Mouse (Mus musculus) kidney, adult 8-10 months (tissue): ENCODE measurements around the gene Fam189a2.

Experiments
- DNase-seq, 2 experiments: peaks; one replicate each; pipeline ENCODE4 v3.0.0; 2022

Gene Fam189a2

GRCm38 (mm10) chr19:24024667-24025066 is 6.2 kb downstream of the Fam189a2 start:
- DNase-seq = no peak

GRCm38 (mm10) chr19:24024131-24024530 is 6.7 kb downstream of the Fam189a2 start:
- no peak for DNase-seq

DNA sequence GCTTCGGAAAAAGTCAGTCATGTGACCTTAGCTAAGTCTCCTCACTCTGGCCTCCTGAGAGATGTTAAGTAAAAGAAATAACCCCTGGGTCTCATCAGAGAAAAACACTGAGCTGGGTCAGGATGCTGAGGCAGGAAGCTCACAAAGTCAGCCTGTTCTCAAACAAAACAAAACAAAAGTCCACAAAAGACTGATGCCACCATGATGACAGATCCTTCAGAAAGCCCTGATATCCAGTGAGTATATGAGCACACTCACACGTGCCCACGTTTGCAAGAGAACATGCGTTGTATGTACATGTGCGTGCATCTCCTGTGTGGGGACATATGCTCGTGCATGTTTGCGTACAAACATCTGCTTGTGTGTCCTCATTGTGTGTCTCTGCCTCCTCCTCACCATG is 7.5 kb downstream of the Fam189a2 start:
- no peak for DNase-seq

DNA sequence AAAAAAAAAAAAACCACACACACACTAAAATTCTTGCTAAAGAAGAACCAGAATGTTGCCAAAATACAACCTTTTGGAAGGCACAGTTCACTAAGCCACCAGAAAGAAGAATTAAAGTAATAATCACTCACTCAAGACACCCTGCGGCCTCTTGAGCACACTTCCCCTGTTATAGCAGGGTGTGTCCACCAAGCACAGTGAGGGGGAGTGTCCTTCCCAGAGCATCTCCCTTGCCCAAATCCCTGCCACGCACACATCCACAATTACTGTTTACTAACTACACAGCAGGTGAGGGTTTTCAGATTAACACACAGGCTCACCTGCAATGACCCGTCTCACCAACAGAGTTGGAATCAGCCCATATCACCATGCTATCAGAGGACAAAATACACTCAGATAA is 8.0 kb downstream of the Fam189a2 start:
- DNase-seq = no peak

- no peak for DNase-seq
Measured at GRCm38 (mm10) chr19:24022301-24022700, 8.5 kb downstream of the Fam189a2 start.

- no peak for DNase-seq
Measured at GRCm38 (mm10) chr19:24020736-24021135, 10.1 kb downstream of the Fam189a2 start.

DNA sequence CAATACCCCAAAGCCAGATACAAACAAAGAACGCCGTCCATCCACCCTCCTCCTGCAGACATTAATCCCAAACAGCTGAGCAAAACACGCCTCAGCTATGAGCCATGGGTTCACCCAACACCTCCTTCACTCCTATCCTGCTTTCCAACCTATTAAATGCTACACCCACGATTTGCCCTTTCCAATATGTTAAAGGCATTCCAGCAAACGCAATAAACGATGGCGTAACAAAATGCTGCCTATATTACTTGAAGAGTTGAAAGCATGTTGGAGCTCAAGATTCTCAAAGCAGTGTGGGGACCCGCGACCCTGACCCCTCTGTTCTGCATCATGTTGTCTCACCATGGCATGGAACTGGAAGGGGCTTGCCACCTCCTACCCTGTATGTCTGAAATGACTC is 11.2 kb downstream of the Fam189a2 start:
- no peak for DNase-seq

DNA sequence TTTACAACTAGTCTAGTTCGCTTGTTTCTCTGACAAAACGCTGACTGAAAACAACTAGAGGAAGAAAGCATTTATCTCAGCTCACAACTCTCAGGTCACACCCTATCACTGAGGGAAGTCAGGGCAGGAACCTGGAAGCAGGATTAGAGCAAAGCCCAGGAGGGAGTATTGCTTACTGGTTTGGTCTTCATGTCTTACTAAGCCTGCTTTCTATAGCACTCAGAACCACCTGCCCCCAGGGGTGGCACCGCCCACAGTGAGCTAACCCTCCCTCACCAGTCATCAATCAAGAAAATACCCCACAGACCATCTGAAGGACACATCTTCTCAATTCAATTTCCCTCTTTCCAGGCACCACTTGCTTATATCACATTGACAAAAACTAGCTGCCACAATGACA is 12.4 kb downstream of the Fam189a2 start:
- no peak for DNase-seq

- no peak for DNase-seq
Measured at GRCm38 (mm10) chr19:24017892-24018291, 12.9 kb downstream of the Fam189a2 start.

DNA sequence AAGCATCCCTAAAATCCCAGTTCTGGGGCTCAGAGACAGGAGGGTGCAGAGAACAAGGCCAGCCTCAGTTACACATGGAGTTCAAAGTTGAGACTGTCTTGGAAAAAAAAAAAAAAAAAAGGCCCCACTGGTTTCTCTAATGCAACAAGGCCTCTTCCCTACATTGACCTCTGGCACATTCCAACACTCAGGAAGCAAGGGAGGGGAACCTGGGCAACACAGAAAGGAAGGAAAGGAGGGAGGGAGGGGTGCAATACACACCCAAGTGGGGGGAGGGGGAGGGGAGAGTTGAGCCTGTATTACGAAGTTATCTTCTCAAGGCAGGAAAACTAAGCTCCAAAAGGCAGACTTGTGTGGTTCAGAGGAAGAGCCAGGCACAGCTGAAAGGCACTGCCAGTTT is 13.4 kb downstream of the Fam189a2 start:
- peak; percentile 48 to 69 for DNase-seq

- DNase-seq = peak in 1 of 2 experiments; percentile 33
Measured at GRCm38 (mm10) chr19:24016706-24017386, 14.0 kb downstream of the Fam189a2 start.

DNA sequence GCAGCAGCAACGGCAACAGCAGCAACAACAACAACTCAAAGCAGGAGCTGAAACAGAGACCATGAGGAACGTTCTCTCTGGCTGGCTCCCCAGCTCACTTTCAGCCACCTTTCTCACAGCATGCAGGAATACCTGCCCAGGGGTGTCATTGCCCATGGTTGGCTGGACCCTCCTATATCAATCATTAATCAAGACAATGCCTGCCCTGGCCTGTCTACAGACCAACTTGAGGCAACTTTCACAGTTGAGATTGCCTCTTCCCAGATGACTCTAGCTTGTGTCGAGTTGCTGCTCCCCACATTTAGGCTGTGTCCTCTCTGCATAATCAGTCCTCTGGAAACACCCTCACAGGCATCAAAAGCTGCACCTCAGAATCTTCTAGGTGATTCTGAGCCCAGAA is 17.6 kb downstream of the Fam189a2 start:
- DNase-seq = no peak

DNA sequence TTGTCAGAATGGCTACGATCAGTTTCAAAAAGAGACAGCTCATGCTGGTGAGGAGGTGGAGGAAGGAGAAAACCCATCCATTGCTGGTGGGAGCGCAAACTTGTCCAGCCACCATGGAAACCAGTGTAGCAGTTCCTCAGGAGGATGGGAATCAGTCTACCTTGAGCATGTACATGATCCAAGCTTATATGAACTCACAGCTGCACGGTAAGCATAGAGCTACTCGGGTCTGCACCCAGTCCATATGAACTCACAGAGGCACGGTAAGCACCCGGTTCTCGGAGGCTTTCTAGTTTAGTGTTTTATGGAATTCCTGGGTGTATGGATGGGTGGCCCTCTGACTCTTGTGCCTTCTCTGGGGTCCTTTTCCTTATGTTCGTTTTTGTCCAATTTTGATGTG is 18.3 kb downstream of the Fam189a2 start:
- no peak for DNase-seq

GRCm38 (mm10) chr19:24007638-24008360 is 23.0 kb downstream of the Fam189a2 start:
- DNase-seq = peak in 1 of 2 experiments; percentile 43

GRCm38 (mm10) chr19:24007002-24007637 is 23.7 kb downstream of the Fam189a2 start:
- DNase-seq = peak in 1 of 2 experiments; percentile 63

- no peak for DNase-seq
Measured at GRCm38 (mm10) chr19:23995766-23996399, 34.9 kb downstream of the Fam189a2 start.

- no peak for DNase-seq
Measured at GRCm38 (mm10) chr19:23988166-23988565, 42.7 kb downstream of the Fam189a2 start.

- no peak for DNase-seq
Measured at GRCm38 (mm10) chr19:23987291-23987690, 43.5 kb downstream of the Fam189a2 start.

DNA sequence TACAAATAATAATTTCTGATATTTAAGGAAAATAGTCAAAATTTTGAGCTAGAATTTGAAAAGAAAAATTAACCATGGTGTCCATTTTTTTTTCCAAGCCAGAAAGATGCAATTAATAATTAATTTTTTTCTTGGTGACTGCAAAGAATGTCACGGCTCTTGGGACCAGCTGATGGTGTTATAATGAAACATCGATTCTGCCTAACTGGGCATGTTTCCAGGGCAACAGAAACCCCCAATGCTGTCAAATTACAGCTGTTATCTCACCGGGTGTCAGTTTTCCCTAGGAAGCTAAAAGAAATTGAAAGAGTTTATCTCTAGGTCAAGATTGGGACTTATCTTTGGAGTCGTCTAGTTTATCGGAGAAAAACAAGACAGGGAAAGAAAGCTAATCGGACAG is 46.6 kb downstream of the Fam189a2 start:
- no peak for DNase-seq

DNA sequence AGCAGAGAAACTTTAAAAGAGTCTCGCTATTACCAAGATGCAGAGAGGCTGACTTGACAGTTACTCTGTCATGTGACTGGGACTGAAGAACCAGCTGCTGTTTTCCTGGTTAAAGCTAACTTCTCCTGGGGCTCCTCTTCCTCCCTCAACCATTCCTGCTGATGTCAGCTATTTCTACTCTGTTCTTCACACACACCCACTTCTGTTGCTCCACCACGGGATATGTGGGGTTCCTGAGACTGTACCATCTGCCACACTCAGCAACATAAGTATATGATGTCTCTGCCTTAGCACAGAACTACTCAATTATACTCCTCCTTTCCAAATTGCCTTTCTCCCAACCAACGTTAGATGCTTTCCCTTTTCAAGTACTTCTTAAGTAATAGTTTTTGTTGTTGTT is 50.2 kb downstream of the Fam189a2 start:
- DNase-seq = no peak

- no peak for DNase-seq
Measured at GRCm38 (mm10) chr19:23977901-23978443, 52.8 kb downstream of the Fam189a2 start.

GRCm38 (mm10) chr19:23972881-23973649 is 57.8 kb downstream of the Fam189a2 start:
- peak in 1 of 2 experiments; percentile 46 for DNase-seq
